Mouse (Mus musculus) lung, embryonic 14.5 days (tissue): ENCODE measurements at regions not wholly inside any gene's neighbourhood (a gene's known extent, or its start where the extent isn't known, plus 50 kb on each side); places are given as distances from the start of the nearest gene placed in this dataset.
"Not testable (repeated sequence)": the region's sequence is repeated elsewhere in the genome, so short reads cannot be mapped to it uniquely, and the experiment has no call there.

Experiments used
- ATAC-seq: fragments of 200-750 bp; cut with Nextera tagmentation; 2 replicates; pipeline ENCODE4 v1.8.0; 2017; ENCODE audit warnings: mild to moderate bottlenecking, moderate TSS enrichment, moderate library complexity; ENCODE audit not compliant: insufficient read depth
- DNase-seq: peaks from one replicate; pipeline ENCODE4 v3.0.0-alpha.2; 2015
- H3K27ac ChIP-seq: fragments of 300-500 bp; sonication (generic); 2 replicates; pipeline ENCODE4 v1.5.1; 2014; ENCODE audit warnings: low read depth, mild to moderate bottlenecking, moderate library complexity
- H3K27me3 ChIP-seq: fragments of 300-500 bp; sonication (generic); 2 replicates; pipeline ENCODE4 v1.6.1; 2014; ENCODE audit warnings: low read length, control low read depth; ENCODE audit not compliant: insufficient read depth
- H3K36me3 ChIP-seq: fragments of 300-500 bp; sonication (generic); 2 replicates; pipeline ENCODE4 v1.6.1; 2014; ENCODE audit warnings: control low read depth; ENCODE audit not compliant: insufficient read depth
- H3K4me1 ChIP-seq: fragments of 300-500 bp; sonication (generic); 2 replicates; pipeline ENCODE4 v1.6.1; 2014; ENCODE audit warnings: antibody characterized with exemption, control low read depth; ENCODE audit not compliant: insufficient read depth
- H3K4me2 ChIP-seq: fragments of 300-500 bp; sonication (generic); 2 replicates; pipeline ENCODE4 v1.6.1; 2014; ENCODE audit warnings: mild to moderate bottlenecking
- H3K4me3 ChIP-seq: fragments of 300-500 bp; sonication (generic); 2 replicates; pipeline ENCODE4 v1.5.1; 2014; ENCODE audit warnings: low read depth, low read length
- H3K9ac ChIP-seq: fragments of 300-500 bp; sonication (generic); 2 replicates; pipeline ENCODE4 v1.6.1; 2014
- H3K9me3 ChIP-seq: fragments of 300-500 bp; sonication (generic); 2 replicates; pipeline ENCODE4 v1.6.1; 2016; ENCODE audit warnings: low read depth, low read length, control low read depth
- CTCF ChIP-seq: IDR thresholded peaks from 2 replicates; pipeline ENCODE4 v1.5.1; 2016; ENCODE audit warnings: antibody characterized with exemption, low read depth
- whole genome bisulfite sequencing: fragments of 180-500 bp; shearing (Covaris S2); extraction: QIAGEN DNeasy Blood & Tissue Kit; methylation state at CpG from one replicate; pipeline ENCODE4 v1.1.7; 2014; 5-methylcytosine and 5-hydroxymethylcytosine counted together

GRCm38 (mm10) chrX:18875734-18876133 lies 414.5 kb upstream of the 4930578C19Rik start:
- Histone ChIP-seq H3K36me3 (no peaks in the 10 kb centered on the region), H3K9ac (no peak overlapping the region), H3K27me3 (no peaks in the 10 kb centered on the region), H3K4me3 (no peak overlapping the region), H3K9me3 (no peaks in the 10 kb centered on the region), H3K27ac (no peak overlapping the region), H3K4me1 (no peaks in the 10 kb centered on the region), H3K4me2 (no peak overlapping the region)
- TF ChIP-seq CTCF = no peak
- ATAC-seq (no peak), DNase-seq (no peak)
- 77% methylated on average over 1 of the region's 1 CpGs for WGBS

GRCm38 (mm10) chrX:18874051-18874450 lies 412.9 kb upstream of the 4930578C19Rik start:
- Histone ChIP-seq H3K9me3 (no peaks in the 10 kb centered on the region), H3K27ac (peak overlapping the region; percentile 60; the same call in 1 of the 2 replicates), H3K4me2 (no peak overlapping the region), H3K27me3 (no peaks in the 10 kb centered on the region), H3K4me3 (no peak overlapping the region), H3K36me3 (no peaks in the 10 kb centered on the region), H3K9ac (no peak overlapping the region), H3K4me1 (no peaks in the 10 kb centered on the region)
- TF ChIP-seq CTCF = no peak
- DNase-seq = peak; percentile 78
- ATAC-seq = peak; percentile 84

GRCm38 (mm10) chrX:18838668-18839067 lies 377.5 kb upstream of the 4930578C19Rik start:
- ATAC-seq = no peak
- Histone ChIP-seq H3K9me3 (no peaks in the 10 kb centered on the region), H3K9ac (no peak overlapping the region), H3K4me2 (no peak overlapping the region), H3K4me1 (no peaks in the 10 kb centered on the region), H3K36me3 (no peaks in the 10 kb centered on the region), H3K27ac (no peak overlapping the region), H3K4me3 (no peak overlapping the region), H3K27me3 (no peaks in the 10 kb centered on the region)
- no peak for TF ChIP-seq CTCF
- no peak for DNase-seq
- WGBS = 49% methylated on average over 3 of the region's 3 CpGs

- not testable (repeated sequence) for H3K4me1 ChIP-seq, H3K9ac ChIP-seq, H3K4me2 ChIP-seq, H3K4me3 ChIP-seq, DNase-seq, H3K27me3 ChIP-seq, ATAC-seq, H3K27ac ChIP-seq, H3K9me3 ChIP-seq, H3K36me3 ChIP-seq
- 76% methylated on average over 1 of the region's 1 CpGs for WGBS
These were observed 363.8 kb upstream of the 4930578C19Rik start for GRCm38 (mm10) chrX:18824971-18825370.

GRCm38 (mm10) chrX:18814441-18814973 lies 353.3 kb upstream of the 4930578C19Rik start:
- DNase-seq (no peak), ATAC-seq (no peak)
- TF ChIP-seq CTCF = no peak
- Histone ChIP-seq H3K4me2 (no peak overlapping the region), H3K4me3 (no peak overlapping the region), H3K27ac (no peak overlapping the region), H3K9me3 (no peaks in the 10 kb centered on the region), H3K27me3 (no peaks in the 10 kb centered on the region), H3K4me1 (no peaks in the 10 kb centered on the region), H3K36me3 (no peaks in the 10 kb centered on the region), H3K9ac (no peak overlapping the region)
- WGBS = 58% methylated on average over 3 of the region's 3 CpGs
